Mouse (Mus musculus) retina, postnatal 1 day (tissue): ENCODE results near the gene Pnmal2.
A peak's percentile ranks its signal among the peaks of the same experiment; 100 is the strongest.
"Not testable (repeated sequence)": the region's sequence is repeated elsewhere in the genome, so short reads cannot be mapped to it uniquely, and the experiment has no call there.

Experiments
- DNase-seq: peaks from one replicate; pipeline ENCODE4 v3.0.0-alpha.2; 2012

The Pnmal2 gene

GRCm38 (mm10) chr7:16946441-16947348, 2.2 kb downstream of the Pnmal2 start:
- peak; percentile 66 for DNase-seq

GRCm38 (mm10) chr7:16947349-16947895, 2.9 kb downstream of the Pnmal2 start:
- DNase-seq = peak; percentile 37

DNA sequence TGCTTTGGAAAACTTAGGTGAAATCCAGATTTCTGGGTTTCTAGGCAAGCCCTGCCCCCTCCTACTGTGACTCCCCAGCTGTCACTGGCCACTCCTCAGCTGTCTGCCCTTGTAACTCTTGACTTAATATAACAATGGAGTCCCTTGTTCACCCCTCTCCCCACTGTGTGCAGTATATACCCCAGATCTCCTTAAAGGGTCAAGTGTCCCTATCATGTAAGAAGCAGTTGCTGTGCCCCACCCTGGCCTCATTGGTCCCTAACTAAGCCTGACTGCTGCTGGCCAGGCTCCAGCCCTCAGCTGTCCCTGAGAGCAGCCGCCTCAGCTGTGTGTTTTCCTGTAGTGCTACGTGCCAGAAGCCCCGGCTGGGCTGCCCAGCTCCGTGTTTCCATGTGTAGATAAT, 3.5 kb downstream of the Pnmal2 start:
- DNase-seq = peak; percentile 78

- DNase-seq = no peak
These were observed 4.5 kb downstream of the Pnmal2 start for GRCm38 (mm10) chr7:16948923-16949458.

GRCm38 (mm10) chr7:16949908-16950841, 5.7 kb downstream of the Pnmal2 start:
- peak; percentile 86 for DNase-seq

DNA sequence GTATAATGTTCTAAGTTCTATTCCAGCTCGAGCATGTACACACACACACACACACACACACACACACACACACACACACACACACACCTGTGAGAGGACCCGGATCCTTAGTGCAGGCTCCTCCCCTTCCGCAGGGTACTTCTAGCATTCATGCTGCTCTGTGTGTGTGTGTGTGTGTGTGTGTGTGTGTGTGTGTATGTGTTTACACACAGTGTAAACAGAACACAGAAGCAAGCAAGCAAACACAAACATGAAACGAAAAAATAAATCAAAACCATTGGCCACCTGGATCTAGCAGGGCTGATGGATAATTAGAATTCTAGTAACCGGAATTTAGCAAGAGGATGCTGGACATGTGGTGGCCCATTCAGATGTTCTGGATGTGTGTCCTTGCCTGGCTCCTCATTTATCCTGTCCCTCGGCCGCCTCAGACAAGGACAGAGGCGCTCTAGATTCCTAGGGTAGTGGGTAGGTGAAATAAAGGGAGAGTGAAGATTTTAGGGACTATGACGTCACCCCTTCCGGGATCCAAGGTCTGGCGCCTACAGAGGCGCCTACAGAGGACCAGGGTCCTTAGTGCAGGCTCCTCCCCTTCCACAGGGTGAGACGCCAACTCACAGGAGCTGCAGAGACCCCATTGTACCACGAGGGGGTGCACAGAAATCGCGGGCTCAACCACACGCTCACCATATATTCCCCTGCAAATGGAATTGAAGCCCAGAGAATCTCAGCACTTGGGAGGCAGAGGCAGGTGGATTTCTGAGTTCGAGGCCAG, 6.6 kb downstream of the Pnmal2 start:
- peak; percentile 92 for DNase-seq

GRCm38 (mm10) chr7:16953776-16954175, 9.3 kb downstream of the Pnmal2 start:
- DNase-seq = not testable (repeated sequence)

- DNase-seq = no peak
These were observed 11.2 kb downstream of the Pnmal2 start for GRCm38 (mm10) chr7:16955712-16956111.

GRCm38 (mm10) chr7:16956410-16957265, 12.2 kb downstream of the Pnmal2 start:
- peak; percentile 47 for DNase-seq

GRCm38 (mm10) chr7:16959539-16960187, 15.2 kb downstream of the Pnmal2 start, which contains the start of gene Pnmal1:
Gene Pnmal1, plus strand, starts transcription at chr7:16959679.
- peak; percentile 99 for DNase-seq

- no peak for DNase-seq
These were observed 17.2 kb downstream of the Pnmal2 start for GRCm38 (mm10) chr7:16961678-16962077.

DNA sequence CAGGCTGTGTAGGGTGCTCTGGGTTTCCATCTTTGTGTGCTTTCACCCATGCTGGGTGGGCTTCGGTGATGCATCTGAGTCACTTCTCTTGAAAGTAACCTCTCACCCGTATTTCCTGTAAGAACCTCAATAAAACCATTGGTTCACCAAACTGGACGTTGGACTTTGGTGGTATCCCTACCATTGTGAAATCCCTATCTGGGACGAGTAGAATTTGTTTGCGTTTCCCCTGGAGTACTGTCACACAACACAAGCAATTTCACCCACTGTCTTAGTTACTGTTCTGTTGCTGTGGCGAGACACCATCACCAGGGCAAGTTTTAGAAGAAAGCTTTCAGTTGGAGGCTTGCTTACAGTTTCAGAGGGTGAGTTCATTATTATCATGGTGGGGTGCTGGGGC, 23.9 kb downstream of the Pnmal2 start:
- DNase-seq = no peak

- no peak for DNase-seq
These were observed 26.7 kb downstream of the Pnmal2 start for GRCm38 (mm10) chr7:16971160-16971559.

GRCm38 (mm10) chr7:16974018-16974417, 29.5 kb downstream of the Pnmal2 start:
- peak; percentile 50 for DNase-seq

GRCm38 (mm10) chr7:16976298-16976697, 31.8 kb downstream of the Pnmal2 start:
- DNase-seq = no peak

- no peak for DNase-seq
These were observed 33.7 kb downstream of the Pnmal2 start for GRCm38 (mm10) chr7:16978173-16978572.

GRCm38 (mm10) chr7:16978593-16978992, 34.1 kb downstream of the Pnmal2 start:
- no peak for DNase-seq

GRCm38 (mm10) chr7:16980348-16980747, 35.9 kb downstream of the Pnmal2 start:
- DNase-seq = peak; percentile 47

GRCm38 (mm10) chr7:16982859-16983568, 38.5 kb downstream of the Pnmal2 start, which contains the start of gene Gm42372:
Gene Gm42372, plus strand, starts transcription at chr7:16983086.
- DNase-seq = peak; percentile 93
